ENCODE assay signal across 9 mouse cellular contexts in the genomic region with DNA sequence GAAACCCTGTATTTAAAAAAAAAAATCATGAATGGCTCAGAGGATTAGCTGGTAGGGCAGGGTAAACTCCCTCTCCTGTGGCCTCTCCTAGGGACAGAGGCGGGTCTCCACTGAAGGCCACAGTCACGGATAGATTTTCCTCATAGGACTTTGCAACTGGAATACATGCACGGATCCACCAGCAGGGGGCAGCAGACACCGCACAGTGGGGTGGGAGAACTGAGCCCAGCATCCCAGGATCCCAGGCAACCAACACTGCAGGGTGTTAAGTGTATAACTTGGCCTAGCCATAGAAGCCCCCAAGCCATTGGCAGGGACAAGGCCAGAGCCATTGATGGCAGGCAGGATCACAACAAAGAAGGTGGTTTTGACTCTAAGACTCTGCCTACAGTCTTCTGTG. TPM values are rescaled to one million over a fixed set of nuclear protein-coding genes. Genes with fewer than 3 reads are reported as not detected.
A peak's percentile ranks its signal among the peaks of the same experiment; 100 is the strongest.
DNase-seq lines count a peak whose midpoint lies in the region; ATAC-seq and TF ChIP-seq lines count a peak whose summit lies in the region.
"Had no signal": no experiment of that assay in that cellular context is flagged by ENCODE, and none has a peak within 500 bp of the region (broad histone marks: within the 10 kb centered on the region; RNA-seq: fewer than 3 reads in every experiment).

No protein-coding gene starts in this region.

- no peak overlapping the region for H3K4me3 ChIP-seq in forebrain, embryonic 15.5 days
- H3K4me3 ChIP-seq in hindbrain, embryonic 13.5 days: no peak overlapping the region
- no peak overlapping the region for H3K4me3 ChIP-seq in midbrain, embryonic 15.5 days
- no peak overlapping the region for H3K4me3 ChIP-seq in spleen, adult 2 months (ENCODE audit: extremely low read depth, insufficient read depth, insufficient read length)
- H3K4me3 ChIP-seq: liver, embryonic 15.5 days had no signal

- H3K9ac ChIP-seq in forebrain, embryonic 15.5 days (replicated peaks): no peak overlapping the region
- no peak overlapping the region for H3K9ac ChIP-seq in hindbrain, embryonic 13.5 days
- H3K9ac ChIP-seq in midbrain, embryonic 15.5 days: no peak overlapping the region
- H3K9ac ChIP-seq: liver, embryonic 15.5 days had no signal

- peaks cover 20% of the 10 kb centered on the region; the same call in 1 of the 2 replicates for H3K36me3 ChIP-seq in forebrain, embryonic 15.5 days
- H3K36me3 ChIP-seq in hindbrain, embryonic 13.5 days: peaks cover 67% of the 10 kb centered on the region
- peaks cover 9% of the 10 kb centered on the region; the same call in 1 of the 2 replicates for H3K36me3 ChIP-seq in midbrain, embryonic 15.5 days (replicated peaks)
- no peaks in the 10 kb centered on the region for H3K36me3 ChIP-seq in spleen, adult 2 months (ENCODE audit: control insufficient read depth, insufficient read depth, low read length)
- H3K36me3 ChIP-seq: liver, embryonic 15.5 days had no signal

- intact Hi-C loops in left cerebral cortex, postnatal 36 days (cut with DNase I): loop anchor here (1.0 kb wide), 1 partner anchor 217 kb away; no protein-coding TSS in a partner anchor

- no peaks in the 10 kb centered on the region for H3K27me3 ChIP-seq in forebrain, embryonic 15.5 days
- no peaks in the 10 kb centered on the region for H3K27me3 ChIP-seq in hindbrain, embryonic 13.5 days
- no peaks in the 10 kb centered on the region for H3K27me3 ChIP-seq in midbrain, embryonic 15.5 days (replicated peaks)
- no peaks in the 10 kb centered on the region for H3K27me3 ChIP-seq in spleen, adult 2 months (ENCODE audit: control insufficient read depth, insufficient read depth, low read length)
- H3K27me3 ChIP-seq: liver, embryonic 15.5 days had no signal

- 3% methylated on average over 4 of the region's 4 CpGs for WGBS in forebrain, embryonic 15.5 days
- WGBS in hindbrain, embryonic 13.5 days: 11% methylated on average over 4 of the region's 4 CpGs
- whole genome bisulfite sequencing in midbrain, embryonic 15.5 days: 5% methylated on average over 4 of the region's 4 CpGs
- 47% methylated on average over 4 of the region's 4 CpGs for WGBS in spleen, adult 2 months

- peak; percentile 69 for DNase-seq in CD4-positive, CD25-positive, alpha-beta regulatory T cell, adult 2 months (ENCODE audit: low read depth, low spot score)
- peak; percentile 43 for DNase-seq in c-Kit-positive CD71-positive TER-119-positive erythroid progenitor cells, embryonic 14.5 days (ENCODE audit: low spot score)
- DNase-seq in left cerebral cortex, postnatal 36 days (ENCODE audit: low spot score in 2 of 2): peak; percentile 77 to 78
- DNase-seq in spleen, adult 2 months (ENCODE audit: low read depth in 1 of 2, low spot score in 2 of 2): peak in 1 of 2 experiments; percentile 47

- ATAC-seq in CD4-positive, CD25-positive, alpha-beta regulatory T cell, adult 4 months: no peak
- ATAC-seq in forebrain, embryonic 15.5 days (replicated peaks): peak; percentile 63; the same call in 1 of the 2 replicates
- 0 out of 2 replicates have a peak, but pooled peaks have one; percentile 29 for ATAC-seq in hindbrain, embryonic 13.5 days (ENCODE audit: low FRiP score)
- ATAC-seq in midbrain, embryonic 15.5 days (replicated peaks): peak; percentile 63

- no peak overlapping the region for H3K27ac ChIP-seq in forebrain, embryonic 15.5 days (replicated peaks)
- no peak overlapping the region for H3K27ac ChIP-seq in hindbrain, embryonic 13.5 days
- no peak overlapping the region for H3K27ac ChIP-seq in midbrain, embryonic 15.5 days
- no peak overlapping the region for H3K27ac ChIP-seq in spleen, adult 2 months (ENCODE audit: insufficient read depth, low read length)
- H3K27ac ChIP-seq: liver, embryonic 15.5 days had no signal

- no peaks in the 10 kb centered on the region for H3K4me1 ChIP-seq in forebrain, embryonic 15.5 days
- no peaks in the 10 kb centered on the region for H3K4me1 ChIP-seq in hindbrain, embryonic 13.5 days (replicated peaks)
- no peaks in the 10 kb centered on the region for H3K4me1 ChIP-seq in midbrain, embryonic 15.5 days
- no peaks in the 10 kb centered on the region for H3K4me1 ChIP-seq in spleen, adult 2 months (ENCODE audit: control insufficient read depth, insufficient read depth, insufficient read length)
- H3K4me1 ChIP-seq: liver, embryonic 15.5 days had no signal

- TF ChIP-seq POLR2A in spleen, adult 2 months (IDR thresholded peaks at IDR 0.05; ENCODE audit: low read depth, low read length): no peak

- no peaks in the 10 kb centered on the region for H3K9me3 ChIP-seq in forebrain, embryonic 15.5 days
- H3K9me3 ChIP-seq in hindbrain, embryonic 13.5 days: no peaks in the 10 kb centered on the region
- no peaks in the 10 kb centered on the region for H3K9me3 ChIP-seq in midbrain, embryonic 15.5 days
- H3K9me3 ChIP-seq: liver, embryonic 15.5 days had no signal

- H3K4me2 ChIP-seq in forebrain, embryonic 15.5 days (replicated peaks): no peak overlapping the region
- H3K4me2 ChIP-seq in hindbrain, embryonic 13.5 days: no peak overlapping the region
- H3K4me2 ChIP-seq in midbrain, embryonic 15.5 days: no peak overlapping the region
- H3K4me2 ChIP-seq: liver, embryonic 15.5 days had no signal

- peak; percentile 81; the same call in 1 of the 2 replicates for TF ChIP-seq CTCF in spleen, adult 2 months (IDR thresholded peaks at IDR 0.05; ENCODE audit: extremely low read depth, insufficient read depth, insufficient read length, insufficient replicate concordance)

RNA-seq across cellular contexts. Expression of a gene that starts 23.4 kb away (rescaled TPM):
- polyA plus RNA-seq in CD4-positive, CD25-positive, alpha-beta regulatory T cell, adult 4 months (2017; shearing (Covaris generic)): under 1 TPM; 0.47 to 0.86 TPM
- 58.9 and 59.3 TPM in 2 replicates for polyA plus RNA-seq in forebrain, embryonic 15.5 days (2015; fragmentation: Nextera tagmentation; extraction: Ambion mirVana)
- 45.5 and 47.4 TPM in 2 replicates for polyA plus RNA-seq in hindbrain, embryonic 13.5 days (2015; fragmentation: Nextera tagmentation; extraction: Ambion mirVana)
- 10 to 100 TPM in 1 of 2 experiments, 1 to 10 TPM in 1; 9.1 to 11.4 TPM for total RNA-seq in left cerebral cortex, postnatal 36 days (2021)
- polyA plus RNA-seq in midbrain, embryonic 15.5 days (2015; fragmentation: Nextera tagmentation; extraction: Ambion mirVana): 55.4 and 55.5 TPM in 2 replicates
- 5.1 and 5.9 TPM in 2 replicates for polyA plus RNA-seq in spleen, adult 2 months (2012; rRNA removed)

RNA-seq across cellular contexts. Expression of a gene that starts 34.7 kb away (rescaled TPM):
- 10 to 100 TPM; 10.2 to 12.1 TPM for polyA plus RNA-seq in CD4-positive, CD25-positive, alpha-beta regulatory T cell, adult 4 months (2017; shearing (Covaris generic))
- 5.9 and 6.7 TPM in 2 replicates for polyA plus RNA-seq in forebrain, embryonic 15.5 days (2015; fragmentation: Nextera tagmentation; extraction: Ambion mirVana)
- 6.4 and 6.5 TPM in 2 replicates for polyA plus RNA-seq in hindbrain, embryonic 13.5 days (2015; fragmentation: Nextera tagmentation; extraction: Ambion mirVana)
- 10 to 100 TPM; 22.0 to 22.5 TPM for total RNA-seq in left cerebral cortex, postnatal 36 days (2021)
- 7.7 and 8.2 TPM in 2 replicates for polyA plus RNA-seq in midbrain, embryonic 15.5 days (2015; fragmentation: Nextera tagmentation; extraction: Ambion mirVana)
- 118 and 259 TPM in 2 replicates for polyA plus RNA-seq in spleen, adult 2 months (2012; rRNA removed)
